Mouse (Mus musculus) cerebellum, adult 2 months (tissue): ENCODE measurements at regions not wholly inside any gene's neighbourhood (a gene's known extent, or its start where the extent isn't known, plus 50 kb on each side); places are given as distances from the start of the nearest gene placed in this dataset.
"Not testable (repeated sequence)": the region's sequence is repeated elsewhere in the genome, so short reads cannot be mapped to it uniquely, and the experiment has no call there.

Experiments
- DNase-seq, 2 experiments: peaks; one replicate each; pipeline ENCODE4 v3.0.0; 2021
- H3K27ac ChIP-seq: fragments of 200-500 bp; 2 replicates; pipeline ENCODE4 v1.5.1; 2012; ENCODE audit warnings: low read length, control low read depth, inconsistent platforms; ENCODE audit not compliant: insufficient read depth
- H3K27me3 ChIP-seq: fragments of 200-500 bp; 2 replicates; pipeline ENCODE4 v1.6.1; 2012; ENCODE audit warnings: inconsistent platforms, mild to moderate bottlenecking, low read length, moderate library complexity; ENCODE audit not compliant: control insufficient read depth, insufficient read depth
- H3K4me1 ChIP-seq: fragments of 200-500 bp; 2 replicates; pipeline ENCODE4 v1.6.1; 2011; ENCODE audit warnings: low read length; ENCODE audit not compliant: control insufficient read depth, insufficient read depth
- H3K4me3 ChIP-seq: fragments of 200-500 bp; replicated peaks from 2 replicates; pipeline ENCODE3; 2011; ENCODE audit warnings: mild to moderate bottlenecking, low read depth, low read length, control low read depth; ENCODE audit not compliant: insufficient read depth
- CTCF ChIP-seq: fragments of 200-500 bp; IDR thresholded peaks from 2 replicates; pipeline ENCODE4 v1.5.1; 2011; ENCODE audit warnings: low read depth, mild to moderate bottlenecking, control low read depth, low read length, moderate library complexity, borderline replicate concordance; ENCODE audit not compliant: insufficient read depth
- POLR2A ChIP-seq: fragments of 200-500 bp; IDR thresholded peaks from 2 replicates; pipeline ENCODE4 v1.6.1; 2011; ENCODE audit warnings: low read length, control low read depth, borderline replicate concordance; ENCODE audit not compliant: insufficient read depth
- WGBS: fragments of 180-500 bp; shearing (Covaris S2); methylation state at CpG from one replicate; pipeline ENCODE4 v1.1.7; 2018; 5-methylcytosine and 5-hydroxymethylcytosine counted together

DNA sequence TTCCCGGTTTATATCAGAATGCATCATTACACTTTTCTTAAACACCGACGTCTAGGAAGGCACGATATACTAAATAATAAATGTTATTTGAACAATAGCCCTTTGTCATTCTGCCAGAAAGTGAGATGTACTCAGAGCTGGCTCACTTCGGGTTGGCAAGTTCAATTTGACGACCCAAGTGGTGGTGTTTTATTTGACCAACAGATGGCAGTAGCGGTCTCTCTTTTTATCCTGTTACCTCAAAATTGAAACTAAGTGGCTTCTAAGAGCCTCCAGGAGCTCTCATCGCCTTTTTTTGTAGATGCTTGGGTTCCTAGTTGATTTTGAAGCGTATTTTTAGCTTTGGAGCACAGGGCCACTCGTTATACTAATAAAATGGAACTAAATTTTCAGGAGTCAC, 66.7 kb upstream of the Chmp2b start:
- Histone ChIP-seq H3K27ac (no peak overlapping the region), H3K4me1 (no peaks in the 10 kb centered on the region), H3K4me3 (no peak overlapping the region), H3K27me3 (no peaks in the 10 kb centered on the region)
- TF ChIP-seq CTCF (peak; percentile 49; the same call in 1 of the 2 replicates), POLR2A (no peak)
- 6% methylated on average over 10 of the region's 10 CpGs for WGBS
- DNase-seq: peak; percentile 35 to 51

DNA sequence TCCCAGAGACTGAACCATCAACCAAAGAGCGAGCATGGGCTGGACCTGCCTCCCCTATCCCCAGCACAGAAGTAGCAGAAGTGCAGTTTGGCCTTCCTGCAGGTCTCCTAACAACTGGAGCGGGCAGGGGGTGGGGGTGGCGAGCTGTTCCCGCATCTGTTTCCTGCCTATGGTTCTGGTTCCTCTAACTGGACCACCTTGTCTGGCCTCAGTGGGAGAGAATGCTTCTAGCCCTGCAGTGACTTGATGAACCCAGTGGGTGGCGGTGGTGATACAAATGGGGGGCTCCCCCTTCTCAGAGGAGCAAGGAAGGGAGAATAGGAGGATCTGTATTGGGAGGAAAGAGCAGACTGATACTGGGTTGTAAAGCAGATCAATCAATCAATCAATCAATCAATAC, 69.2 kb upstream of the Chmp2b start:
- H3K4me3 ChIP-seq: no peak overlapping the region
- no peaks in the 10 kb centered on the region for H3K4me1 ChIP-seq
- no peak for TF ChIP-seq POLR2A
- TF ChIP-seq CTCF: no peak
- H3K27me3 ChIP-seq: no peaks in the 10 kb centered on the region
- no peak for DNase-seq
- 55% methylated on average over 5 of the region's 5 CpGs for WGBS
- H3K27ac ChIP-seq: no peak overlapping the region

DNA sequence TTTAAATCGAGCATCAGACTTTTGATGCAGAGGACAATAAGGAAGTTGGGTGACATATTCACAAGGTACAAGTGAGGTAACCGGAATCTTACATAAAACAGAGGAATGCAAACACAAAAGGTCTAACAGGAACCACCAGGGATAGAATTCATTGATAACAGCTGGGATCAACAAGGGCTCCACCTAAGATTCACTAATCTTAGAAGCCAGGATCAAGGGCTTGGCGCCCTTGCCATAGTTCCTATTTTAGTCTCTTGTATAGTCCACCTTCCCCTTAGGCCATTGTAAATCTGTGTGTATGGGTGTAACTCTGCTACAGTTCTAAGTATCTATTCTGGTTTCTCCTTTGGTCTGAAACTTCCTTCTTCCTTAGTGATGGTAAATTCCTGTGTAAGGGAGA, 84.2 kb upstream of the Chmp2b start:
- 95% methylated on average over 3 of the region's 3 CpGs for WGBS
- H3K27ac ChIP-seq, H3K4me1 ChIP-seq, H3K4me3 ChIP-seq, DNase-seq, H3K27me3 ChIP-seq: not testable (repeated sequence)

DNA sequence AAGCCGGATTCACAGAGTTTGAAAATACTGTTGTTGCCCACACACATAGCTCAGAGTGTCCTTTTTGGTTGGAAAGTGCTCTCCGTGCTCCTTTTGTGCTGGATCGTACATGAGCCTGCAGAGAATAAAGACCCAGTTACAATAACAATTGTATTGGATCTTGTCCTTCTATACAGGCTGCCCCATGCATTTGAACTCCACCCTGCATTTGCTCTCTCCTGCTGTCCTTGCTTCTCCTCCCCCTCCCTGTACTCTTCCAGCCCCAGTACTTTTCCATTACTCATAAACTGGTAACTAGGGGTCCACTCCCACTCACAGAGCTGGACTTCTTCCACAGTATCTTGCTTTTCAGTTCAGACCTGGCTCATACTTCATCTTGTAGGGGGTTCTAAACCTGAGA, 86.5 kb upstream of the Chmp2b start:
- H3K27ac ChIP-seq: no peak overlapping the region

DNA sequence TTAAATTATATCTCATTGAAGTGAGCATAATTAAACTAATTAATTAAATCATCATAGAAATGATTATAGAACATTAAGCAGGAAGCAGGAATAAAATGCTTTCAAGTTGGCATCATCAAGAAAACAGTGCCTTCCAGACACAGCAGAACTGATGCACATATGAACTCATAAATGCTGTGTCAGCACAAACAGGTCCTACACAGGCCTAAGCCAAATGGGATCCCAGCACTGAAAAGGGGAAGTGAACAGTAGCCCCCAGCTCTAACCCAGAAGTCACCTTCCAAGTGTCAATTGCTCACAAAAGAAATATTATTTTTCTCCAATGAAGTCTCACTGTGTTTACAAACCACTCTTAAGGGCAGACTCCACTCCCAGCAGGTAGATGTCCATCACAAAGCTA, 93.0 kb upstream of the Chmp2b start:
- TF ChIP-seq POLR2A: no peak
- TF ChIP-seq CTCF: no peak
- H3K27me3 ChIP-seq: no peaks in the 10 kb centered on the region
- H3K4me3 ChIP-seq: no peak overlapping the region
- H3K27ac ChIP-seq: no peak overlapping the region
- DNase-seq: no peak
- H3K4me1 ChIP-seq: no peaks in the 10 kb centered on the region

More for the DNA sequence above, 86.5 kb upstream of the Chmp2b start:
- Histone ChIP-seq H3K4me1 (no peaks in the 10 kb centered on the region), H3K4me3 (no peak overlapping the region), H3K27me3 (no peaks in the 10 kb centered on the region)
- 36% methylated on average over 3 of the region's 3 CpGs for WGBS
- TF ChIP-seq POLR2A: no peak
- no peak for TF ChIP-seq CTCF
- no peak for DNase-seq

DNA sequence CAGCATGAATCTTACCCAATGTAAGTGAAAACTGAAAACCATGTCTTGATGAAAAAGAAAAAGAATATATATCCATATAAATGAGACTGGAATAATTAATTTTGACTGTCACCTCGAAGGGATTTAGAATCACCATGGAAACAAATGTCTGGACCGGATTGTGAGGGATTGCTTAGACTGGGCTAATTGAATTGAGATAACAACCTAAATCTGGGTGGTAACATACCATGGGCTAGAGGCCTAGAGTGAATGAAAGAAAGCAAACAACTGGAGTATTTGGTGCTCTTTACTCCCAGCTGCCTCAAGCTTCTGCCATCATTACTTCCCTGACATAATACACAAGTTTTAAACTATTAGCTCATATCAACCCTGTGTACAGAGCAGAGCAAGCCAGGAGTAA, 95.3 kb upstream of the Chmp2b start:
- WGBS: 33% methylated on average over 2 of the region's 2 CpGs
- H3K4me1 ChIP-seq: no peaks in the 10 kb centered on the region
- no peak for DNase-seq
- H3K4me3 ChIP-seq: no peak overlapping the region
- no peaks in the 10 kb centered on the region for H3K27me3 ChIP-seq
- H3K27ac ChIP-seq: no peak overlapping the region
- TF ChIP-seq POLR2A (no peak), CTCF (no peak)

DNA sequence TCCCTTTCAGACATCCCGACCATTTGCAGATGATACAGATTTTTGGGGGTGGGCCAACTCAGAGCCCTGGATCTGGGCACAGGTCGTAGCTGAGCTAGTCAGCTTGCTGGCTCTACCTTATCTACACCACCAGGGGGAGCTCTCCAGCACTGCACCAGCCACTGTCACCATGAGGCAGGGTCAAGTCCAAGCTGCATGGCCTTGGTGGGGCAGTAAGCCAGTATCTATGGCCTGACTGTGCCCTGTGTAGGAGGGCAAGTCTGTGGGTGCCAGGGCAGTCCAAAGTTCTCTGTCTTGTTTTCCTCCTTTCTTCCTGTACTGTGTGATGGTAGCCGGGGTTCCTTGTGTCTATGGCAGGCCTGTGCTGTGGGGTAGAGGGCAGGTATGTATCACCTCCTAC, 102.3 kb upstream of the Chmp2b start:
- no peaks in the 10 kb centered on the region for H3K4me1 ChIP-seq
- no peaks in the 10 kb centered on the region for H3K27me3 ChIP-seq
- no peak overlapping the region for H3K27ac ChIP-seq
- DNase-seq: peak in 1 of 2 experiments; percentile 4
- no peak overlapping the region for H3K4me3 ChIP-seq
- 53% methylated on average over 3 of the region's 3 CpGs for WGBS
- no peak for TF ChIP-seq POLR2A
- no peak; the same call in 1 of the 2 replicates for TF ChIP-seq CTCF

DNA sequence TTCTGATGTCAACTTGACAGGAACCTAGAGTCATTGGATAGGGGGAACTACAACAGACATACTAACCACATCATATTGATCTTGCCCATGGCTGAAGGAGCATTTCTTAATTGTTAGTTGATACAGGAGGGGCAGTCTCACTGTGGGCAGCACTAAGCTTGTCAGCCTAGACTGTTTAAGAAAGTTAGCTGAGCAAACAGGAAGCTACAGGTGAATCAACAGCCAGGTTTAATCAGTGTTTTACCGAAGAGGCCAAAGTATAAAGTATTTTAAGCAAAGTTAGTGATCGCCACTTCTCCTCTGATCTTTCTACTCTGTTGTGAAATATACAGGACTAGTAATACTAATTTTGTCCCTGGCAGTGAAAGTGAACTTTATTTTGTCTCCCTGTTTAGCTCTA, 109.6 kb upstream of the Chmp2b start:
- H3K4me1 ChIP-seq: no peaks in the 10 kb centered on the region
- H3K27me3 ChIP-seq: no peaks in the 10 kb centered on the region
- TF ChIP-seq CTCF: no peak
- no peak for TF ChIP-seq POLR2A
- H3K27ac ChIP-seq: no peak overlapping the region
- no peak for DNase-seq
- 94% methylated on average over 2 of the region's 2 CpGs for WGBS
- H3K4me3 ChIP-seq: no peak overlapping the region

DNA sequence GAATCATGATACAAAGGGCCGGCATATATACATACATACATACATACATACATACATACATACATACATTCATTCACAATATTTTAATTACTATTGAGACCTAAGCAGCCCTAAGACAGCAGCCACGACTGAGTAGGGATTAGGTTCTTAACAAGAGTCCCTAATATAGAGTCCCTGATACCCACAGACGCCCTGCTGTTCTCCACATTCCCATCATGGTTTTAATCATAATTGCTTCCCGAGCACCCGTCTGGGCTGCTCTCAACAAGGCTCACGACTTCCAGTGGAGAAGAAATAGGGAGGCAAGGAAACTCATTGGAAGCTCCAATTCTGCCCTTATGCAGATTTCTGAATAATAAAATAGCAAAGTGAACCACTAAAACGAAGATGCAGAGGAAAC, 120.6 kb upstream of the Chmp2b start:
- Histone ChIP-seq H3K4me1 (no peaks in the 10 kb centered on the region), H3K27me3 (no peaks in the 10 kb centered on the region), H3K4me3 (no peak overlapping the region), H3K27ac (no peak overlapping the region)
- no peak for TF ChIP-seq POLR2A
- TF ChIP-seq CTCF: no peak
- DNase-seq: no peak
- WGBS: 67% methylated on average over 7 of the region's 7 CpGs
